Mouse (Mus musculus) G1E (cell line): ENCODE data around the gene Ptcd1. TPM values are rescaled to one million over a fixed set of nuclear protein-coding genes. Genes with fewer than 3 reads are reported as not detected.

ENCODE experiments used
- ATAC-seq: 2 replicates; pipeline ENCODE4 v1.8.0; 2016; ENCODE audit warnings: mild to moderate bottlenecking; ENCODE audit not compliant: insufficient number of reproducible peaks, poor library complexity, low FRiP score, severe bottlenecking; ENCODE audit errors: extremely low read depth
- DNase-seq: peaks from one replicate; pipeline ENCODE4 v3.0.0; 2012; ENCODE audit warnings: low spot score
- H3K27me3 ChIP-seq: 2 replicates; pipeline ENCODE4 v1.6.1; 2012; ENCODE audit warnings: mild to moderate bottlenecking, low read length, inconsistent platforms; ENCODE audit not compliant: insufficient read depth
- H3K36me3 ChIP-seq: replicated peaks from 2 replicates; pipeline ENCODE3; 2012; ENCODE audit warnings: mild to moderate bottlenecking, inconsistent platforms
- H3K4me1 ChIP-seq: 2 replicates; pipeline ENCODE4 v1.6.1; 2012; ENCODE audit warnings: low read depth, low read length, inconsistent platforms, mixed read lengths; ENCODE audit not compliant: insufficient read depth
- H3K4me3 ChIP-seq: 2 replicates; pipeline ENCODE4 v1.5.1; 2012; ENCODE audit warnings: low read depth, mild to moderate bottlenecking, inconsistent platforms, low read length, moderate library complexity, mixed read lengths
- H3K9me3 ChIP-seq: replicated peaks from 2 replicates; pipeline ENCODE4 v1.6.1; 2012; ENCODE audit warnings: inconsistent platforms
- CTCF ChIP-seq: IDR thresholded peaks from 2 replicates; pipeline ENCODE4 v1.5.1; 2012; ENCODE audit warnings: low read depth, low read length, inconsistent platforms, mixed read lengths
- GATA1 ChIP-seq: IDR thresholded peaks from 2 replicates; pipeline ENCODE4 v1.6.1; 2012; ENCODE audit warnings: borderline replicate concordance, low read length, inconsistent platforms, mixed read lengths
- GATA2 ChIP-seq: IDR thresholded peaks from 2 replicates; pipeline ENCODE4 v1.6.1; 2012; ENCODE audit warnings: low read depth, low read length, inconsistent platforms, borderline replicate concordance
- POLR2AphosphoS5 ChIP-seq: IDR thresholded peaks from 2 replicates; pipeline ENCODE4 v1.6.1; 2012; ENCODE audit warnings: low read depth, low read length, inconsistent platforms; ENCODE audit not compliant: insufficient replicate concordance
- TAL1 ChIP-seq: conservative IDR thresholded peaks from 2 replicates; pipeline ENCODE4 v1.6.1; 2012; ENCODE audit warnings: low read depth, low read length, inconsistent platforms, mixed read lengths
- polyA plus RNA-seq: library from polyadenylated mRNA; stranded (reverse); fragments of >175 nt; gene quantifications from 2 replicates; pipeline ENCODE4 v1.2.3, GENCODE M21; 2012
- total RNA-seq, 2 experiments: library from RNA; stranded (forward) in 1 of 2; stranded (reverse) in 1 of 2; fragments of 200-1000 nt in 1 of 2; fragments of >200 nt in 1 of 2; fragmentation: Nextera tagmentation in 1 of 2; gene quantifications; 2 replicates each; pipeline ENCODE4 v1.2.3; 2014 to 2017

The Ptcd1 gene
- total and polyA plus RNA-seq, 3 experiments: 8.2 to 17.1 (median 10.9) TPM

DNA sequence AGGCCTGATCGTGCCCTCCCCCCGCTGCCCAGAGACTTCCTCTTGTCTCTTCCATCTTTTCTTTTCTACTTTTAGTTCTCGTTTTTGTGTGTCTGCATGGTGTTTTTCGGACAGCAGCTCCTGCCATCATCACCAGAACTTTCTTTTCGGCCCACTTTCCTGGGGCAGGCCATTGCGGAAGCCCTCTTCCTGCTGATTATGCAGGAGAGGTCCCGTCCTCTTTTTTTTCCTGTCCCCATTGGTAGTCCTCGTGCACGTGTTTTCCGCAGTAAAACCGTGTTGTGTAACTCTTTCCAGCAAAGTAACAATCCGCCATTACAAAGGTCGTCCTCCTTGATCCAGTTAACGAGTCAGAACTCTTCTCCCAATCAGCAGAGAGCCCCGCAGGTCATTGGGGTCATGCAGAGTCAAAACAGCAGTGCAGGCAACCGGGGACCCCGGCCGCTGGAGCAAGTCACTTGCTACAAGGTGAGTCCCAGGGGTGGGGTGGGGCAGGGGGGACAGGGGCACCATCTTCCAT is 11.6 kb upstream of the Ptcd1 start:
- H3K36me3 ChIP-seq: peaks cover 100% of the 10 kb centered on the region
- DNase-seq: no peak
- peaks cover 27% of the 10 kb centered on the region for H3K4me1 ChIP-seq
- no peaks in the 10 kb centered on the region for H3K27me3 ChIP-seq
- ATAC-seq: no peak
- no peak overlapping the region for H3K4me3 ChIP-seq
- no peaks in the 10 kb centered on the region for H3K9me3 ChIP-seq
- no peak for TF ChIP-seq GATA1
- no peak for TF ChIP-seq TAL1
- no peak for TF ChIP-seq CTCF
- TF ChIP-seq POLR2AphosphoS5: no peak

DNA sequence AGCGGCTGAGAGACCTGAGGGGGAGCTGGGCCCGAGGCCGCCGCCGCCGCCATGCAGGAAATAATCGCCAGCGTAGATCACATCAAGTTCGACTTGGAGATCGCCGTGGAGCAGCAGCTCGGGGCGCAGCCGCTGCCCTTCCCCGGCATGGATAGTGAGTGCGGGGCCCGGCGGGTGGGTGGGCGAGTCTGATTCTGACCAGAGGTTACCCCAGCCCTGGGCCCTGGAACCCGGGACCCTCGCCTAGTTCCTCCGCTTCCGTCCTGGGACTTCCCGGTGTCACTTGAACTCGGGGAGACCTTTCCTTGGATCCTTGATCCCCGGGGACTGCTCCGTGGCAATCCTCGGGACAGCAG is 376 bp upstream of the Ptcd1 start:
- Histone ChIP-seq H3K4me1 (peaks cover 44% of the 10 kb centered on the region), H3K9me3 (no peaks in the 10 kb centered on the region), H3K36me3 (peaks cover 65% of the 10 kb centered on the region), H3K27me3 (no peaks in the 10 kb centered on the region), H3K4me3 (peak overlapping the region; percentile 97)
- TF ChIP-seq CTCF (no peak), GATA1 (no peak), GATA2 (no peak), TAL1 (no peak), POLR2AphosphoS5 (no peak)
- ATAC-seq (no peak), DNase-seq (peak; percentile 22)

DNA sequence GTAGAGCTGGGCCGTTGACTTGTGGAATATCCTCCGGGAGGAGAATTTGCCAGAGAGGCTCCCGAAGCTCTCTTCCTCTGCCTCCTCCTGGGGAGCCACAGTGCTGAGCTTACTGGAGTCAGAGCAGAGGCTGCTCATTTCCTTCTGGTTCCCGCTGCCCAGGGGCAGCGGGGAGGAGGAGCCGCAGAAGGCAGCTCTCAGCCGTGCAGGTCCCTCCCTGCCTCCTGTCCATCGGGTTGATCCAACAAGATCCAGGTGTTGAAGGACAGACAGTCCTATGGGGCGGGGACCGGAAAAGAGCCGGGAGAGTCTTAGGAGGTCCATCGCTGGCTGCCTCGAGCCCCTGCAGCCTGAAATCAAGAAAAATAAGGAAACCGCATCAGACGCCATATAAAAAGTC is 1.7 kb downstream of the Ptcd1 start:
- no peak for ATAC-seq
- Histone ChIP-seq H3K4me1 (peaks cover 37% of the 10 kb centered on the region), H3K36me3 (peaks cover 65% of the 10 kb centered on the region), H3K4me3 (no peak overlapping the region), H3K27me3 (no peaks in the 10 kb centered on the region), H3K9me3 (no peaks in the 10 kb centered on the region)
- TF ChIP-seq GATA2 (no peak), CTCF (no peak), POLR2AphosphoS5 (no peak), TAL1 (no peak), GATA1 (no peak)
- no peak for DNase-seq

DNA sequence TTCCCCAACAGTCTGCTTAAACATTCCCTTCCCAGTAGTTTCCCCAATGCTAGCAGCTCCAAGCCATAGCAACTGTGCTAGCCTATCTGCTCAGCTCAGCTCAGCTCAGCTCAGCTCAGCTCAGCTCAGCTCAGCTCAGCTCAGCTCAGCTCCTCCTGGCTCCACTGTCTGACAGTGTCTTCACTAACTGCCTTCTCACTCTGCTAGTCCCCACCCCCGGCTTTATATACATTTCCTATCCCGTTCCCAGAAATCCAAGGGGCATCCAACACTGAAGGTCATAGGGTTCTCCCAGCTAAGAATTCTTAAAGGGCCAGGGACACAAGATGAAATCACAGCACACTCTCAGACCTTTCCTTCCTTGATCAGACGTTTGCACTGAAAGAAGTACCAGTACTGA is 2.2 kb downstream of the Ptcd1 start:
- peaks cover 66% of the 10 kb centered on the region for H3K36me3 ChIP-seq
- no peaks in the 10 kb centered on the region for H3K27me3 ChIP-seq
- H3K4me1 ChIP-seq: peaks cover 36% of the 10 kb centered on the region
- DNase-seq: no peak
- no peaks in the 10 kb centered on the region for H3K9me3 ChIP-seq
- ATAC-seq: no peak
- H3K4me3 ChIP-seq: no peak overlapping the region
- TF ChIP-seq TAL1 (no peak), POLR2AphosphoS5 (no peak), GATA2 (no peak), CTCF (no peak), GATA1 (no peak)

DNA sequence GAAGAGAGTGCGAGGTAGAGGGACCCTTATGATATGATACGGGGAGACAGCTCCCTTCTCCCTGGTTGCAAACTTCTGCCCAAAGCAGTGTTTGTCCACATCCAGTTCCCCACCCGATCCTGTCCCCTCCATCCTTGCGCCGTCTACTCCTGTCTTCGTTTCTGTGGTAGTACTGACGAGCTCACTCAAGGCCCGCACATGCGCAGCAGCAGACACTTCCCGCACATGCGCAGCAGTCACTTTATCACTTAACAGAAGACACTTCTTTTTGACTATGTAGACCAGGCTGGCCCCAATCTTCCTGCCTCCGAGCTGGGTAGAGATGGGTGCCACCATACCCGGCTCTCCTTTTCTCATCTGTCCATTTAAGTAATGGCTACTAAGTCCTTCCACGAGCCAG is 5.5 kb downstream of the Ptcd1 start:
- TF ChIP-seq GATA2: no peak
- no peak overlapping the region for H3K4me3 ChIP-seq
- DNase-seq: no peak
- H3K9me3 ChIP-seq: no peaks in the 10 kb centered on the region
- no peak for ATAC-seq
- peaks cover 85% of the 10 kb centered on the region for H3K36me3 ChIP-seq
- peaks cover 19% of the 10 kb centered on the region for H3K4me1 ChIP-seq
- H3K27me3 ChIP-seq: no peaks in the 10 kb centered on the region

DNA sequence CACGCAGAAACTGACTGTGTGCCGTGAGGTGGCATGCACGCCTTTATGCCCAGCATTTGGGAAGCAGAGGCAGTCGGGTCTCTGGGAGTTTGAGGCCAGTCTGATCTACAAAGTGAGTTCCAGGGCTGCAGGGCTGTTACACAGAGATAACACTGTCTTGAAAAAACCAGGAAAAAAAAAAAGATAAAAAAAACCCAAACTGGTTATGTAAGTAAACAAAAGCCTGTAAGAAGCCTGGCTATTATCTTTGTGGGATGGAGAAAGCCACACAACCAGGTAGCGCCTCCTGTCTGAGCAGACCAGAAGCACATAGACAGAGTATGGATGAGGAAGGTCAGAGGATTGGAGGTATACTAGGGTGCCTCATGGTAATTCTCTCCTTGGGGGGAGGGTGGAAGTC is 14.2 kb downstream of the Ptcd1 start:
- Histone ChIP-seq H3K36me3 (peaks cover 93% of the 10 kb centered on the region), H3K4me3 (no peak overlapping the region), H3K4me1 (peaks cover 27% of the 10 kb centered on the region), H3K9me3 (no peaks in the 10 kb centered on the region), H3K27me3 (no peaks in the 10 kb centered on the region)
- DNase-seq: no peak
- no peak for ATAC-seq
- TF ChIP-seq TAL1 (no peak), GATA1 (no peak), POLR2AphosphoS5 (no peak), GATA2 (no peak), CTCF (no peak)

DNA sequence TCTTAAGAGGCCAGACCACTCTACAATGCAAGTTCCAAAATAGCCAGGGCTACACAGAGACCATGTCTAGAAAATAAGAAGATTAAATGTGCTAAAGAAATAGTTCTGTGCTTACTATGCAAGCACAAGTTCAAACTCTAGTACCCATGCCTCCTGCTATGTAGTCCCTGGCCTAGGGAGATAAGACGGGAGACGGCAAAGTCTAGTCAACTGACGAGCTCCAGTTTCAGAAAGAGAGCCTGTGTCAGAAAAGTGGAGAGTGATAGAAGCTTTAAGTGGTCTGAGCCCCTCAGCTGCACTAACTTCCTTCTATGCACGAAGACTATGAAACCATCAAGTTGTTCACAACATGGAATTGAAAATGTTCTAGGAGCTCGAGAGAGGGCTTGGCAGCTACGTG is 17.6 kb downstream of the Ptcd1 start:
- Histone ChIP-seq H3K4me3 (no peak overlapping the region), H3K9me3 (no peaks in the 10 kb centered on the region), H3K4me1 (peaks cover 30% of the 10 kb centered on the region), H3K27me3 (no peaks in the 10 kb centered on the region), H3K36me3 (peaks cover 100% of the 10 kb centered on the region)
- DNase-seq: no peak
- ATAC-seq: no peak; the same call in 1 of the 2 replicates
- TF ChIP-seq GATA2: no peak
- no peak for TF ChIP-seq CTCF
- no peak for TF ChIP-seq TAL1
- TF ChIP-seq GATA1: no peak
- no peak; the same call in 1 of the 2 replicates for TF ChIP-seq POLR2AphosphoS5
